Mouse (Mus musculus) stomach, embryonic 16.5 days (tissue): ENCODE data around the gene Dscam. TPM values are rescaled to one million over a fixed set of nuclear protein-coding genes. Genes with fewer than 3 reads are reported as not detected.

Source experiments
- ATAC-seq: fragments of 200-750 bp; cut with Nextera tagmentation; 2 replicates; pipeline ENCODE4 v1.8.0; 2017; ENCODE audit warnings: moderate number of reproducible peaks, moderate TSS enrichment; ENCODE audit not compliant: insufficient read depth, low FRiP score
- H3K27ac ChIP-seq: fragments of 300-500 bp; sonication (generic); 2 replicates; pipeline ENCODE4 v1.5.1; 2014; ENCODE audit warnings: low read length
- H3K27me3 ChIP-seq: fragments of 300-500 bp; sonication (generic); 2 replicates; pipeline ENCODE4 v1.6.1; 2014; ENCODE audit warnings: low read length, control low read depth, mixed read lengths; ENCODE audit not compliant: control insufficient read depth, insufficient read depth
- H3K36me3 ChIP-seq: fragments of 300-500 bp; sonication (generic); 2 replicates; pipeline ENCODE4 v1.6.1; 2014; ENCODE audit warnings: low read length; ENCODE audit not compliant: control insufficient read depth, insufficient read depth
- H3K4me1 ChIP-seq: fragments of 300-500 bp; sonication (generic); 2 replicates; pipeline ENCODE4 v1.6.1; 2014; ENCODE audit warnings: low read length, control low read depth, mixed read lengths; ENCODE audit not compliant: control insufficient read depth, insufficient read depth
- H3K4me2 ChIP-seq: fragments of 300-500 bp; sonication (generic); 2 replicates; pipeline ENCODE4 v1.6.1; 2014; ENCODE audit warnings: low read depth, low read length, mixed read lengths
- H3K4me3 ChIP-seq: fragments of 300-500 bp; sonication (generic); replicated peaks from 2 replicates; pipeline ENCODE4 v1.5.1; 2014; ENCODE audit warnings: mild to moderate bottlenecking, low read length
- H3K9ac ChIP-seq: fragments of 300-500 bp; sonication (generic); 2 replicates; pipeline ENCODE4 v1.6.1; 2014; ENCODE audit warnings: low read length
- H3K9me3 ChIP-seq: fragments of 300-500 bp; sonication (generic); replicated peaks from 2 replicates; pipeline ENCODE4 v1.6.1; 2016; ENCODE audit warnings: low read length, control low read depth; ENCODE audit not compliant: control insufficient read depth
- WGBS: fragments of 180-500 bp; shearing (Covaris S2); extraction: QIAGEN DNeasy Blood & Tissue Kit; methylation state at CpG from one replicate; pipeline ENCODE4 v1.1.7; 2014; 5-methylcytosine and 5-hydroxymethylcytosine counted together
- polyA plus RNA-seq: library from polyadenylated mRNA; unstranded; fragments of >200 nt; fragmentation: Nextera tagmentation; extraction: Ambion mirVana; gene quantifications from 2 replicates; pipeline ENCODE4 v1.2.1, GENCODE M21; 2015

Gene Dscam
- polyA plus RNA-seq, 1 experiment from 2014 or later = 0.10 TPM

DNA sequence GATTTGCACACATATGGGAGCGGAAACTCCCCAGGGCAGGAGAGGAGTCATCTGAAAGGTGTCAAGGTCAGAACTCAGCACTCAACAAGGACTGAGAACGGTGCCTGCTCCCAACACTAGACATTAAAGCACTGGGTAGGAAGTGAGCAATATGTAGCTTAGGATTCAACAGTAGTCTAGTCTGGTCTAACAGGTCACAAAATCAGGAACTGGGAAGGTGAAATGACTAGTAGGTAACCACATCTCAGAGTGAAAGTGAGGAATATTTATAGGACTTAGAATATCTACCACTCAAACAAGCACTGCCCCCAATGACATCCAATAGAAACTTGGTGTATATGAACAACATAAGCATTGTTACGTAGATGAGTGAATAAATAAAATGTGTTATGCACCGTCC lies 515.0 kb downstream of the Dscam start:
- Histone ChIP-seq H3K4me3 (no peak overlapping the region), H3K36me3 (no peaks in the 10 kb centered on the region), H3K4me2 (no peak overlapping the region), H3K27me3 (no peaks in the 10 kb centered on the region), H3K4me1 (no peaks in the 10 kb centered on the region), H3K27ac (no peak overlapping the region), H3K9ac (no peak overlapping the region), H3K9me3 (no peaks in the 10 kb centered on the region)
- ATAC-seq = no peak
- 85% methylated on average over 4 of the region's 4 CpGs for WGBS

DNA sequence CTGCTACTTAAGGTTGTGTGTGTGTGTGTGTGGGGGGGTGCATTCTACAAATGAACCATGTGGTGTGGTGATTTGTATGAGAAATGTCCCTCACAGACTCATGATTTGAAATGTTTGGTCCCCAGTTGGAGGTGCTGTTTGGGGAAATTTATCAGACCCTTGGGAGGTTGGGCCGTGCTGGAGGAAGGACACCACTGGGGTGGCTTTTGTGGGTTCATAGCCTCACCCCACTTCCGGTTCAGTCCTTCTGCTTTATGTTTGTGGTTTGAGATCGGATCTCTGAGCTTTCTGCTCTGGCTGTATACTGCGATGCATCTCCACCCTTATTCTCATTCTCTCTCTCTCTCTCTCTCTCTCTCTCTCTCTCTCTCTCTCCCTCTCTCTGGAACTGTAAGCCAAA lies 516.5 kb downstream of the Dscam start:
- Histone ChIP-seq H3K9me3 (no peaks in the 10 kb centered on the region), H3K27ac (no peak overlapping the region), H3K4me1 (no peaks in the 10 kb centered on the region), H3K36me3 (no peaks in the 10 kb centered on the region), H3K4me3 (no peak overlapping the region), H3K9ac (no peak overlapping the region), H3K4me2 (no peak overlapping the region), H3K27me3 (no peaks in the 10 kb centered on the region)
- 83% methylated on average over 4 of the region's 4 CpGs for WGBS
- ATAC-seq = no peak

DNA sequence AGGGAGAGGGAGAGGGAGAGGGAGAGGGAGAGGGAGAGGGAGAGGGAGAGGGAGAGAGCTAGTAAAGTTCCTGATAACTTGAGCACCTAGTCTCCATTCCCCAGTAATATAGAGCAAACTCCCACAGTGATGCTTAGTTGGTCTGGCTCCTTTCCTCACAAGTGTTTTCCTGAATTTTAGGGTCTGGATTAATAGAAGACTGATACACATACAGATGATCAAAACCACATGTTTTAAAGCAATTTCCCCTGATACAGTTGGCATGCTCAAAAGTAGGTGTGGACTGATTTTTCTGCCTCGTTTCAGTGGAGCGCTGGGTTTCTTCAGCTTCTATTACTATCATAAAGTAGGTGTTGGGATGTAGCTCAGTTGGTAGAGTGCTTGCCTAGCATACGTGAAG lies 519.1 kb downstream of the Dscam start:
- no peak for ATAC-seq
- Histone ChIP-seq H3K4me1 (no peaks in the 10 kb centered on the region), H3K4me2 (no peak overlapping the region), H3K27ac (no peak overlapping the region), H3K27me3 (no peaks in the 10 kb centered on the region), H3K36me3 (no peaks in the 10 kb centered on the region), H3K9me3 (no peaks in the 10 kb centered on the region), H3K4me3 (no peak overlapping the region), H3K9ac (no peak overlapping the region)
- WGBS = 85% methylated on average over 3 of the region's 3 CpGs

DNA sequence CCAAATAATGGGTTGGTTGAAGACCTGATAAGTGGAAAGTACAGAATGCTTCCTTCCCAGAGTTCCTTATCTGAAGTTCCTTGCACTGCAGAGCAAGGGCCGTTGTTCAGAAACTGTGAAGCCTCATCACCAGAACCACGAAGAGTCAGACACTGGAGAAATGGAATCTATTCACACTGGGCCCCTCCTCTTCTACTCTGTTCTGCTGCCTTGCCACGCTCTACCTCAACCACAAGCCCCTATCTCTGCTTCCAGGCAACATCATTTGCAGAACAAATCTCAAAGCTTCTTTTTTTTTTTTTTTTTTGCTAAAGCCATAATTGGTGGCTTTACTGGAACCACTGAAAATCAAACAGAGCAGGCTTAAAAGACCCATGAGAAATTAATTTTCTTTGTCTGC lies 530.5 kb downstream of the Dscam start:
- Histone ChIP-seq H3K4me1 (no peaks in the 10 kb centered on the region), H3K4me2 (no peak overlapping the region), H3K27me3 (no peaks in the 10 kb centered on the region), H3K9ac (no peak overlapping the region), H3K36me3 (no peaks in the 10 kb centered on the region), H3K27ac (no peak overlapping the region), H3K9me3 (no peaks in the 10 kb centered on the region), H3K4me3 (no peak overlapping the region)
- no peak for ATAC-seq
- WGBS = 72% methylated on average over 3 of the region's 3 CpGs

DNA sequence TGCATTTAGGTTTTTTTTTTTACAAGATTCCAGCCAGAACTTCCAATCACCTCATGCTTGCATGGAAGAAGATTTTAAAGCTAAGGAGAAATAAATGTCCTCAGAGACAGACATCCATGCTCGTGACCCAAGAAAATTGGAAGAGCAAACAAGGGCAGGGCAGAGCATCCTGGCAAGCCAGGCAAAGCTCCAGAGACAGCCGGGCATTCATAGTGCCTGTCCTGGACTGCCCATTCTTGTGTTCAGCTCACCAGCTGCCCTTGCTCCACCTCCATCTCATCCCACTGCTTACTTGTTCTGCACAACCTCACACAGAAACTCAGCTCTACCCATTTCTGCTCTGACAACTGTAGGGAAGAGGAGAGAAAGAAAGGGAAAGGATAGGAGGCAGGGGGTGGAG lies 534.6 kb downstream of the Dscam start:
- Histone ChIP-seq H3K27ac (no peak overlapping the region), H3K9me3 (no peaks in the 10 kb centered on the region), H3K36me3 (no peaks in the 10 kb centered on the region), H3K27me3 (no peaks in the 10 kb centered on the region), H3K4me2 (no peak overlapping the region), H3K4me1 (no peaks in the 10 kb centered on the region), H3K4me3 (no peak overlapping the region), H3K9ac (no peak overlapping the region)
- WGBS = 69% methylated on average over 2 of the region's 2 CpGs
- no peak for ATAC-seq

DNA sequence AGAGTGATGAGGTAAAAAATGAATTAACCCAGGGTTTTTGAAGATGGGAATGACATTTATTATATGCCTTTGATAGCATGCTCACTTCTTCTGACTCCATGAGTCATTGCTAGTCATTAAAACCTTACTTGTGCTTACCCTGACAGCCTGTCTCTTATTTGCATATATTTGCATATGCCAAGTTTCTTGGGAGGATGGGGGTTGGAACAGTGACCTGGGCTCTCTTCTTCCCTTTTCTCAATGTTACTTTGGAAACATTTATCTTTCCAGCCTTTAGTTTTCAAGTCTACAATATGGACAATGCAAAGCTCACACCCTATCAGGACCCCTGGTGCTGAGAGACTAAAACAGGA lies 535.8 kb downstream of the Dscam start:
- H3K9me3 ChIP-seq = no peaks in the 10 kb centered on the region
- H3K36me3 ChIP-seq = no peaks in the 10 kb centered on the region
- no peak overlapping the region for H3K9ac ChIP-seq
- ATAC-seq = no peak
- H3K27ac ChIP-seq = no peak overlapping the region
- H3K4me2 ChIP-seq = no peak overlapping the region
- no peaks in the 10 kb centered on the region for H3K27me3 ChIP-seq
- H3K4me1 ChIP-seq = no peaks in the 10 kb centered on the region
- no peak overlapping the region for H3K4me3 ChIP-seq

DNA sequence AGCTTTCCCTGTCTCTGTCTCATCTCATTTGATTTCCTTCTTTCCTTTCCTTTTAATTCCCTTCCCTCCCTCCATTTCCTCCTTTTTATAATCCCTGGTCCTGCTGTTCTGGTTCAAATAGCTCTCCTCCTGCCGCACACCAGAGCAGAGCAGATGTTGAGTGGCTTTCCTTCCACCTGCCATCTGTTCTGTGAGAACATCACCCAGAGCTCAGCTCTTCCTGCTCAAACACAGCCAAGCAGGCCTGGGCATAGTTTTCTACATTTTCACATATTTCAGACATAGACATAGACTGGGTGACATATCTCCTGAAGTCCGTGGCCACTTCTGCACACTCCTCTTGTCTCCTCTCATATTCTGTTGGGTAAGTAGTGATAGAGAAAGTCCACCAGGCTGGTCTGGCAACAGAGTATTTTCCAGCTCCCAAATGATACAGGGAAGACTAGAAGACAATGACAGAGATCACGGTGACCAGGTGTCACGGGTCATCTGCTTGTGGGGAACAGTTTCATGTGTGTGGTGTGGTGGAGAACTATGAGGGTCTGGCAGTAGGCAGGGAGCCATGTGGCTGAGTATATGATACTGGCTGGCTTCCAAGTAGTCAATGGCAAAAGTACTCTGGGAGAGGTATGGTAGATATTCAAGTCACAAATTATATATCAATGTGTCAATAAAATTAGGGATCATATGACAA lies 536.3 kb downstream of the Dscam start:
- H3K4me3 ChIP-seq = no peak overlapping the region
- H3K4me2 ChIP-seq = no peak overlapping the region
- WGBS = 81% methylated on average over 4 of the region's 4 CpGs
- H3K4me1 ChIP-seq = no peaks in the 10 kb centered on the region
- no peak overlapping the region for H3K27ac ChIP-seq
- no peaks in the 10 kb centered on the region for H3K36me3 ChIP-seq
- H3K9me3 ChIP-seq = no peaks in the 10 kb centered on the region
- ATAC-seq = no peak
- no peak overlapping the region for H3K9ac ChIP-seq
- no peaks in the 10 kb centered on the region for H3K27me3 ChIP-seq

DNA sequence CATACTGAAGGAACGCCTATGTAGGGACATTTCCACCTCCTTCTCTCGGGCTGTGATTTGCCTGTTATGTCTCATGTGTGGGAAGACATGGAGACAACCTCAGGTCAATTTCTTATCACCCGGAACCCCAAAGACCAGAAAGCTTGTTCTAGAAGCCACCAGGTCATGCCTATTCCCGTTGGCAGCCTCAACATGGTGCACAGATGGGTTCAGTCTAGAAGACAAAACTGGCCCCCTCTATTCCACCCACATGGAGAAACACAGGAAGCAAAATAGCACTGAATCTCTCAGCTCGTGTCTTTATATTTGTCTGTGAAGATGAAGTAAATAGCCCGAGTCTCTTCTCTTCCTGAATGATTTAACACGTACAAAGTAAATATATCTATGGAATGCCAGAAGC lies 540.3 kb downstream of the Dscam start:
- WGBS = 72% methylated on average over 7 of the region's 7 CpGs
- ATAC-seq = no peak
- H3K4me3 ChIP-seq = no peak overlapping the region

DNA sequence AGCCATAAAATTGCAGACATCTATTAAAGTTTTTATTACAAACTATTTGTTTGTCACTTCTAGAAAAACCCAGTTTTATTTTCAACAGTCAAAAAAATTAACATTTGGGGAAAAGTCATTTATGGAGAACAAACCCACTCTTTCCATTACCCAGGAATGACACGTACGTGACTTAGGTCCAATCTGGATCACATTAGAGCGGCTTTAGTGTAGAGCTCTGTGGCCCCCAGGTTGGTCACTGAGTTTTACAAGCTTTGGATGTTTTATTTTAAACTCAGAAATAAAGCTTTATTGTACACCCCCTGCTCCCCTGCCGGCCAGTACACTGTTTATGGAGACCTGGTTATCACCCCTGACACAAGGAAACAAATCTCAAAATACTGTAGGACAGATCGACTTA lies 540.9 kb downstream of the Dscam start:
- no peak for ATAC-seq
- Histone ChIP-seq H3K4me2 (no peak overlapping the region), H3K27ac (no peak overlapping the region), H3K27me3 (no peaks in the 10 kb centered on the region), H3K9ac (no peak overlapping the region), H3K4me3 (no peak overlapping the region), H3K9me3 (no peaks in the 10 kb centered on the region), H3K4me1 (no peaks in the 10 kb centered on the region), H3K36me3 (no peaks in the 10 kb centered on the region)
- 84% methylated on average over 5 of the region's 5 CpGs for WGBS

More for the DNA sequence above, 540.3 kb downstream of the Dscam start:
- no peaks in the 10 kb centered on the region for H3K4me1 ChIP-seq
- H3K27ac ChIP-seq = no peak overlapping the region
- H3K4me2 ChIP-seq = no peak overlapping the region
- H3K9ac ChIP-seq = no peak overlapping the region
- H3K9me3 ChIP-seq = no peaks in the 10 kb centered on the region
- no peaks in the 10 kb centered on the region for H3K27me3 ChIP-seq
- no peaks in the 10 kb centered on the region for H3K36me3 ChIP-seq

DNA sequence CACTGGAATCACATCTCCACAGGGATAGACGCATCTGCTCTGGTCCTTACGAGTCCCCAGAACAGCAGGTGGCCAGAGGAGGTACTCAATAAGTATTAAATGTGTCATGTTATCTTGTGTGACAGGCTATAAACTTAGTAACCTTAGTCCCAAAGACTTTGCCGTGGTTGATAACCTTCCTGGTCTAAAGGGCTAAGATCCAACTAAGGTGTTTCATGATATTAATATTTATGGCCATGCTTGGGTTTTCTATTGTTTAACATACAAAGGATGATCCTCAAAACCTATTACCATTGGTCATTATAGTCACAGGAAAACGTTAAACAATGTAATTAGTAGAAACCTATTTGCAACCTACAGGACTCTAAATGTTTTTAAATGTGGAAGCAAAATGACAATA lies 545.1 kb downstream of the Dscam start:
- WGBS = 69% methylated on average over 4 of the region's 4 CpGs
- Histone ChIP-seq H3K4me3 (no peak overlapping the region), H3K9me3 (no peaks in the 10 kb centered on the region), H3K9ac (no peak overlapping the region), H3K36me3 (no peaks in the 10 kb centered on the region), H3K27me3 (no peaks in the 10 kb centered on the region), H3K4me2 (no peak overlapping the region), H3K27ac (no peak overlapping the region), H3K4me1 (no peaks in the 10 kb centered on the region)
- ATAC-seq = no peak
